Mouse (Mus musculus): ENCODE data around the gene Jaml.

GRCm38 (mm10) chr9:45121001-45121400, 42.0 kb downstream of the Jaml start:
- TF ChIP-seq POLR2A (IDR thresholded peaks at IDR 0.05; ENCODE audit: control insufficient read depth, extremely low read depth, insufficient read depth, low read length, poor library complexity) (no peak), CTCF (IDR thresholded peaks at IDR 0.05; ENCODE audit: borderline replicate concordance, control insufficient read depth, extremely low read depth, insufficient read depth, low read length, poor library complexity) (peak; percentile 34; the same call in 1 of the 2 replicates)
